Mouse (Mus musculus): Measurements from ENCODE around the gene Hmcn1. TPM values are rescaled to one million over a fixed set of nuclear protein-coding genes. Genes with fewer than 3 reads are reported as not detected.

Hmcn1 gene
- polyA plus RNA-seq, 1 experiment from 2014 or later = 1.3 TPM

- no peak overlapping the region for H3K4me2 ChIP-seq (ENCODE audit: low read length)
- H3K4me3 ChIP-seq (ENCODE audit: low read length) = no peak overlapping the region
- H3K4me1 ChIP-seq (ENCODE audit: control insufficient read depth, insufficient read depth, low read depth, low read length) = no peaks in the 10 kb centered on the region
- H3K27ac ChIP-seq (ENCODE audit: low read depth, low read length) = no peak overlapping the region
- H3K9me3 ChIP-seq (ENCODE audit: control insufficient read depth, low read length) = peaks cover 4% of the 10 kb centered on the region
- H3K9ac ChIP-seq (ENCODE audit: low read depth, low read length) = no peak overlapping the region
- no peaks in the 10 kb centered on the region for H3K27me3 ChIP-seq (replicated peaks; ENCODE audit: control insufficient read depth, insufficient read depth, low read length)
- H3K36me3 ChIP-seq (ENCODE audit: control insufficient read depth, insufficient read depth, low read length) = no peaks in the 10 kb centered on the region
- ATAC-seq = no peak
- 61% methylated on average over 13 of the region's 13 CpGs for WGBS
Measured at GRCm38 (mm10) chr1:151000714-151001113, 7.5 kb upstream of the Hmcn1 start.

- Histone ChIP-seq H3K4me1 (ENCODE audit: control insufficient read depth, insufficient read depth, low read depth, low read length) (peaks cover 9% of the 10 kb centered on the region), H3K9me3 (ENCODE audit: control insufficient read depth, low read length) (peaks cover 4% of the 10 kb centered on the region), H3K36me3 (ENCODE audit: control insufficient read depth, insufficient read depth, low read length) (no peaks in the 10 kb centered on the region), H3K4me2 (ENCODE audit: low read length) (no peak overlapping the region), H3K4me3 (ENCODE audit: low read length) (no peak overlapping the region), H3K9ac (ENCODE audit: low read depth, low read length) (no peak overlapping the region), H3K27me3 (replicated peaks; ENCODE audit: control insufficient read depth, insufficient read depth, low read length) (no peaks in the 10 kb centered on the region), H3K27ac (ENCODE audit: low read depth, low read length) (no peak overlapping the region)
- 73% methylated on average over 2 of the region's 2 CpGs for WGBS
- no peak for ATAC-seq
Measured at GRCm38 (mm10) chr1:150994612-150995011, 1.4 kb upstream of the Hmcn1 start.

GRCm38 (mm10) chr1:150992711-150993161 lies 499 bp downstream of the Hmcn1 start:
- 2% methylated on average over 6 of the region's 6 CpGs for WGBS
- H3K4me3 ChIP-seq (ENCODE audit: low read length) = peak overlapping the region; percentile 51
- peak overlapping the region; percentile 64 for H3K9ac ChIP-seq (ENCODE audit: low read depth, low read length)
- H3K4me1 ChIP-seq (ENCODE audit: control insufficient read depth, insufficient read depth, low read depth, low read length) = peaks cover 9% of the 10 kb centered on the region
- ATAC-seq = peak; percentile 32; the same call in 1 of the 2 replicates
- peaks cover 4% of the 10 kb centered on the region for H3K9me3 ChIP-seq (ENCODE audit: control insufficient read depth, low read length)
- no peaks in the 10 kb centered on the region for H3K27me3 ChIP-seq (replicated peaks; ENCODE audit: control insufficient read depth, insufficient read depth, low read length)
- peak overlapping the region; percentile 98 for H3K4me2 ChIP-seq (ENCODE audit: low read length)
- no peak overlapping the region for H3K27ac ChIP-seq (ENCODE audit: low read depth, low read length)
- no peaks in the 10 kb centered on the region for H3K36me3 ChIP-seq (ENCODE audit: control insufficient read depth, insufficient read depth, low read length)

- H3K9ac ChIP-seq (ENCODE audit: low read depth, low read length) = peak overlapping the region; percentile 31
- H3K4me3 ChIP-seq (ENCODE audit: low read length) = peak overlapping the region; percentile 32
- H3K27me3 ChIP-seq (replicated peaks; ENCODE audit: control insufficient read depth, insufficient read depth, low read length) = no peaks in the 10 kb centered on the region
- no peaks in the 10 kb centered on the region for H3K36me3 ChIP-seq (ENCODE audit: control insufficient read depth, insufficient read depth, low read length)
- peaks cover 9% of the 10 kb centered on the region for H3K4me1 ChIP-seq (ENCODE audit: control insufficient read depth, insufficient read depth, low read depth, low read length)
- H3K9me3 ChIP-seq (ENCODE audit: control insufficient read depth, low read length) = peaks cover 4% of the 10 kb centered on the region
- ATAC-seq = peak; percentile 7; the same call in 1 of the 2 replicates
- WGBS = 9% methylated on average over 10 of the region's 10 CpGs
- H3K4me2 ChIP-seq (ENCODE audit: low read length) = peak overlapping the region; percentile 98
- no peak overlapping the region for H3K27ac ChIP-seq (ENCODE audit: low read depth, low read length)
Measured at GRCm38 (mm10) chr1:150991745-150992554, 1.3 kb downstream of the Hmcn1 start.

- no peak for ATAC-seq
- WGBS = 64% methylated on average over 4 of the region's 4 CpGs
- Histone ChIP-seq H3K36me3 (ENCODE audit: control insufficient read depth, insufficient read depth, low read length) (no peaks in the 10 kb centered on the region), H3K4me3 (ENCODE audit: low read length) (no peak overlapping the region), H3K9me3 (ENCODE audit: control insufficient read depth, low read length) (no peaks in the 10 kb centered on the region), H3K27me3 (replicated peaks; ENCODE audit: control insufficient read depth, insufficient read depth, low read length) (no peaks in the 10 kb centered on the region), H3K9ac (ENCODE audit: low read depth, low read length) (no peak overlapping the region), H3K27ac (ENCODE audit: low read depth, low read length) (no peak overlapping the region), H3K4me1 (ENCODE audit: control insufficient read depth, insufficient read depth, low read depth, low read length) (no peaks in the 10 kb centered on the region), H3K4me2 (ENCODE audit: low read length) (no peak overlapping the region)
Measured at GRCm38 (mm10) chr1:150984888-150985287, 8.3 kb downstream of the Hmcn1 start.

GRCm38 (mm10) chr1:150984092-150984503 lies 9.1 kb downstream of the Hmcn1 start:
- WGBS = 85% methylated on average over 6 of the region's 6 CpGs
- H3K9me3 ChIP-seq (ENCODE audit: control insufficient read depth, low read length) = no peaks in the 10 kb centered on the region
- no peak overlapping the region for H3K27ac ChIP-seq (ENCODE audit: low read depth, low read length)
- H3K27me3 ChIP-seq (replicated peaks; ENCODE audit: control insufficient read depth, insufficient read depth, low read length) = no peaks in the 10 kb centered on the region
- no peak overlapping the region for H3K4me3 ChIP-seq (ENCODE audit: low read length)
- H3K36me3 ChIP-seq (ENCODE audit: control insufficient read depth, insufficient read depth, low read length) = no peaks in the 10 kb centered on the region
- H3K9ac ChIP-seq (ENCODE audit: low read depth, low read length) = no peak overlapping the region
- no peaks in the 10 kb centered on the region for H3K4me1 ChIP-seq (ENCODE audit: control insufficient read depth, insufficient read depth, low read depth, low read length)
- H3K4me2 ChIP-seq (ENCODE audit: low read length) = no peak overlapping the region
- ATAC-seq = no peak

GRCm38 (mm10) chr1:150978651-150979050 lies 14.6 kb downstream of the Hmcn1 start:
- H3K4me2 ChIP-seq (ENCODE audit: low read length) = no peak overlapping the region
- H3K4me3 ChIP-seq (ENCODE audit: low read length) = no peak overlapping the region
- ATAC-seq = no peak
- WGBS = 94% methylated on average over 3 of the region's 3 CpGs
- H3K9me3 ChIP-seq (ENCODE audit: control insufficient read depth, low read length) = no peaks in the 10 kb centered on the region
- H3K27me3 ChIP-seq (replicated peaks; ENCODE audit: control insufficient read depth, insufficient read depth, low read length) = no peaks in the 10 kb centered on the region
- no peak overlapping the region for H3K27ac ChIP-seq (ENCODE audit: low read depth, low read length)
- no peak overlapping the region for H3K9ac ChIP-seq (ENCODE audit: low read depth, low read length)
- H3K4me1 ChIP-seq (ENCODE audit: control insufficient read depth, insufficient read depth, low read depth, low read length) = peaks cover 9% of the 10 kb centered on the region
- no peaks in the 10 kb centered on the region for H3K36me3 ChIP-seq (ENCODE audit: control insufficient read depth, insufficient read depth, low read length)

GRCm38 (mm10) chr1:150976263-150976662 lies 17.0 kb downstream of the Hmcn1 start:
- H3K27ac ChIP-seq (ENCODE audit: low read depth, low read length) = no peak overlapping the region
- no peak overlapping the region for H3K4me2 ChIP-seq (ENCODE audit: low read length)
- H3K4me1 ChIP-seq (ENCODE audit: control insufficient read depth, insufficient read depth, low read depth, low read length) = peaks cover 9% of the 10 kb centered on the region
- H3K4me3 ChIP-seq (ENCODE audit: low read length) = no peak overlapping the region
- WGBS = 14% methylated on average over 2 of the region's 2 CpGs
- no peaks in the 10 kb centered on the region for H3K36me3 ChIP-seq (ENCODE audit: control insufficient read depth, insufficient read depth, low read length)
- H3K27me3 ChIP-seq (replicated peaks; ENCODE audit: control insufficient read depth, insufficient read depth, low read length) = no peaks in the 10 kb centered on the region
- no peak overlapping the region for H3K9ac ChIP-seq (ENCODE audit: low read depth, low read length)
- H3K9me3 ChIP-seq (ENCODE audit: control insufficient read depth, low read length) = no peaks in the 10 kb centered on the region
- no peak for ATAC-seq

GRCm38 (mm10) chr1:150959486-150960074 lies 33.7 kb downstream of the Hmcn1 start:
- H3K27ac ChIP-seq (ENCODE audit: low read depth, low read length) = no peak overlapping the region
- H3K36me3 ChIP-seq (ENCODE audit: control insufficient read depth, insufficient read depth, low read length) = no peaks in the 10 kb centered on the region
- H3K4me2 ChIP-seq (ENCODE audit: low read length) = no peak overlapping the region
- no peaks in the 10 kb centered on the region; the same call in 1 of the 2 replicates for H3K27me3 ChIP-seq (replicated peaks; ENCODE audit: control insufficient read depth, insufficient read depth, low read length)
- H3K9me3 ChIP-seq (ENCODE audit: control insufficient read depth, low read length) = no peaks in the 10 kb centered on the region
- H3K4me1 ChIP-seq (ENCODE audit: control insufficient read depth, insufficient read depth, low read depth, low read length) = no peaks in the 10 kb centered on the region
- 52% methylated on average over 5 of the region's 5 CpGs for WGBS
- no peak; the same call in 1 of the 2 replicates for ATAC-seq
- no peak overlapping the region for H3K9ac ChIP-seq (ENCODE audit: low read depth, low read length)
- H3K4me3 ChIP-seq (ENCODE audit: low read length) = no peak overlapping the region
